Mouse (Mus musculus): ENCODE data around the gene Tgfa.

Gene Tgfa

DNA sequence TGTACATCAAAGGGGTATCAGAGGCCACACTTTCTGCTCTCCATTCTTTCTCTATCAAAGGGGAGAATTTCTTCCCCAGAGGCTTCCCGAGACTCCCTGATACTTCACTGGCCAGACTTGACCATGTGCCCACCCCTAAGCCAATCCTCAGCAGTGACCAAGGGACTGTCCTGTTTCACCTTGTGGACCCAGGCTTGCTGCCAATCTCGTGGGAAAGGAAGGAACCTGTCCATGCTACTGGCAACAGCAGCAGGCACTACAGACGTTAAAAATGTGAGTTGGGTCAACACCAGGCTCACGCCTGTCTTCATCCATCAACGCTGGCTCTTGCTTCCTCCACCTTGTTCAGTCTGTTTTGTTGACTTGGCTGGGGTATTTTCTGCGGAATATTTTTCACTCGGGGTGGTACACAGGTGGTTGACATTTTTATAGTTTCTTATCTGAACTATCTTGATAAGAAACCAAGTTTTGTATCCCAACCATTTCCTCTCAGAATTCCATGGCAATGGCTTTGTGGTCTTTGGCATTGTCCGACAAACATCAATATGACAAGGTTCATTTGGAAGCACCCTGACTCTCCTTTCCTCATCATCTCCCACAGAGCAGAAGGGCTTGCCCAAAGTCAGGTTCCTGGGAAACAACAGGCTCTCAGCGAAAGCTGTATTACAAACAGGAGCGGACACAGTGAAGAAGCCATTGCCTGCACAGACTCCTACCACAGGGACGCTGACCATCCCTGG is 6.1 kb upstream of the Tgfa start:
- DNase-seq (ENCODE audit: low spot score) = no peak

DNA sequence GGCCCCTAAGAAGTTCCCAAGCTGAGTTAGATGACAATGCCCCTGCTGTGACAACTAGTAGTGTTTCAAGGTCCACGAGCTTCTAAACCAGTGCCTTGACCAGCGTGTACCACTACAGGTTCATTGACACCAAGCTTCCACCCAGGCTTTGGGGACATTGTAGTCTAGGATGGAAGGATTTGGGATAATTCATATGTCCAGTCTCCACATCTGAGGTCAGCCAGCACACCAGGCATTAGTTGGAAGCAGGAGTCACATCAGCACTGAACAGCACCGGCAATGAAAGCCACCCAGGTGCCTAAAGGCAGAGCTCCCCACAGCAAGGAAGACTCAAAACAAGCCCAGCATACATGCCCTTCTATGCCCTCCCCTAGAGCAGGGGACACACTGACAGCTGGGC is 4.4 kb upstream of the Tgfa start:
- DNase-seq (ENCODE audit: low spot score) = no peak

DNA sequence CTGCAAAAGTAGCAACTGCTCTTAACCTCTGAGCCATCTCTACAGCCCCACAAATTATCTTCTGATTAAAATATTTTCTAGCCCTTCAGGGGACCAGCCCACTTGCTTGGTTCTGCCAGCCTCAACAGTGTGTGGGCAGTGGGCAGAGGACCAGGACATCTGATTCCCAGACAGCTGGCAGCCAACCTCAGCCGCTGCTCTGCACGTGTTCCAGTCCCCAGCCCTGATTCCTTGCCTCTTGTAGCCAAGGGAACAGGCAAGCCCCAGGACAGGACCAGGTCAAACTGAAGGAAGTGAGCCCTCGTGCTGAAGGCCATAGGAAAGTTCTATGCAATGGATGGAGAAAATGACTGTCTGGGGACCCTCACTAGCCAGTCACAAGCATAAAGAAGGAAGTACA is 2.0 kb upstream of the Tgfa start:
- DNase-seq (ENCODE audit: low spot score) = no peak

DNA sequence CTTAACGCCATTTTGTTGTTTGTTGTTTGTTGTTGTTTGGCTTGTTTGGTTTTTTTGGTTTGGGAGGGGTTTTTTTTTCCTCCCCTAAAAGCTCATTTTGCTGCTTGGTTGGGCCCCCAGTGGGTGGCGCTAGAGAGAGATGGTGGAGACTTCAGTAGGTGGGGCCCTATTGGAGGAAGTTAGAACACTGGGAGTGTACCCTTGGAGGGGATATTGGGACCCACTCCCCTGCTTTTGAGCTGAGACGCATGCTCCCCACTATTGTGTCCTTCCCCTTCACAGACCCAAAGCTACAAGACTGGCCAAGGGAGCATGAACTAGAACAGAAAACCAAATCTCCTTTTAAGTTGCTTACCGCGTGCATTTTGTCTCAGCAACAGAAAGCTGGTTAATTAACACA is 1.1 kb upstream of the Tgfa start:
- peak; percentile 86 for DNase-seq (ENCODE audit: low spot score)

DNA sequence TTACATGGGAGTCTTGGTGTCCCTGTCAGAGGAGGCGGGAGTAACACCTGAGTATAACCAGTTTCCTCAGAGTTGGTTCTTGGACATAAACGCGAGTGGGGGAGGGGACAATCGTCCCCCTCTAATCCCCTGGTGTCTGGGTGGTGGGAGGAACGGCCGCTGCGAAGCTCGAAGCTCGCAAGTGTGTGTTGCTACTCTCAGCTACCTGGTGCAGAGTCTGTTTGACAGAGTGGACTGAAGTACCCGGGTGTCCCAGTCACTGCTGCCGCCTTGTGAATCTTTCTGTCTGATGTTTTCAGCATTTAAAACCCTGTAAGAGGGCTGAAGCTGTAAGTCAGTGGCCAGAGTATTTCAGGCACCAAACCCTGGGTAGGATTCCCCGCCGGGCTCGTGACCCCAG is 1.0 kb downstream of the Tgfa start:
- no peak for DNase-seq (ENCODE audit: low spot score)

DNA sequence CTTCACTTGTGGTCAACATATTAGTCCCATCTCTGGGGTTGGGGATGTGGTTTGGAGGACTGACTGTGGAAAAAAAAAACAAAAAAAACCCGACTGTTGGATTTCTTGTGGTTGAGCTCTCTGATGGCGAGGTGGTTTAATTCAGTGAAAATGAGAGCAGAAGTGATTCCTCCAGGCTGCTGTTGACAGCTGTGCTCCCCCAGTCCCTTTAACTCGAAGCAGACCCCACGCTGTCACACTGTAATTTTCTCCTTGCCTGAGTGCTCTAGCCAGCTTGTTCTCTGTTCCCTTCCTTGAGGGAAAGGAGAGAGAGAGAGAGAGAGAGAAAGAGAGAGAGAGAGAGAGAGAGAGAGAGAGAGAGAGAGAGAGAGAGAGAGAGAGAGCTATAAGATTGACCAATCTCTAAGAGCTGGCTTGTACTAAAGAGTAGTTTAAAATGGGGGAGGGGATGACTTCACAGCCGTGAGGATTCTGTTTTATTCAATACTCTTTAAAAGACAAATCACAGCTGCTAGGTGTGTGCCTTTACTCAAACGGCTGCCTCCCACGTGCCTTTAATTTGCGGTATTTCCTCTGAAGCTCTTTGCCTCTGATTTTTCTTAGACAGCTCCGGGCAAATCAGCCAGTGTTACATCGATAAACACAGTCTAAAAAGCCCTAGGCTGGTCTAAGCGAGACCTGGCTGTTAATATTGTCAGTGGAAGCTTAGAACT is 2.3 kb downstream of the Tgfa start:
- no peak for DNase-seq (ENCODE audit: low spot score)

DNA sequence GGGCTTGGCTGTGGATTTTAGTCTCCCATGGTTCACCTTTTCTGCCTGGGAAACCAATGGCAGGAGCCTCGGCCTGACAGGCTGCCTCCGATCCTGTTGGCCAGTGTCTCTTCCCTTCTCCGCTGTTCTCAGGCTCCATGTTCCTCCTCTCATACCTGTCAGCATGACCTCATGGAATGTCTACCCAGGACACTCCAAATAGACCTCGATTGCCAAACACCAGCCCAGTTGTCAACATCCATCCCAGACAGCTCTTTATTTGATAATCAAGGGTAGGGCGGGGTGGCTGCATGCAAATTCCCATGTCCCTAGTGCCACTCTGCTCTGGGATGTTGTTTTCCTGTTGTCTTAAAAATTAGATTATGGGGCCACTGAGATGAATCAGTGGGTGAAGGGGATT is 5.9 kb downstream of the Tgfa start:
- DNase-seq (ENCODE audit: low spot score) = no peak

DNA sequence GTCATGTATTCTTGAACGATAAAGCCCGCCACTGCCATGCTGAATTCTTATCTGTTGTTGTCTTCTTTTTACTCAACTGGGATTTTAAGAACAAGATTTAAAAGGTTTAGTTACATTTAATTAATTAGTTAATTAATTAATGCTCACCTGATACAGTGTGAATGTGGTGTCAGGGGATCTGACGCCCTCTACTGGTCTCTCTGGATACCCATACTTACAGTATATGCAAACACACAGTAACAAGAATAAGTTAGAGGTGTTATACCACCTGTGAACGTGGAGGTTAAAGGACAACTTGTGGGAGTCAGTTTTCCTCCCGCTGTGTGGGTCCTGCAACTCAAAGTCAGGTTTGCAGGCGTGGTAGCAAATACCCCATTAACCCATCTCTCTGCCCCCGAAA is 8.1 kb downstream of the Tgfa start:
- no peak for DNase-seq (ENCODE audit: low spot score)

DNA sequence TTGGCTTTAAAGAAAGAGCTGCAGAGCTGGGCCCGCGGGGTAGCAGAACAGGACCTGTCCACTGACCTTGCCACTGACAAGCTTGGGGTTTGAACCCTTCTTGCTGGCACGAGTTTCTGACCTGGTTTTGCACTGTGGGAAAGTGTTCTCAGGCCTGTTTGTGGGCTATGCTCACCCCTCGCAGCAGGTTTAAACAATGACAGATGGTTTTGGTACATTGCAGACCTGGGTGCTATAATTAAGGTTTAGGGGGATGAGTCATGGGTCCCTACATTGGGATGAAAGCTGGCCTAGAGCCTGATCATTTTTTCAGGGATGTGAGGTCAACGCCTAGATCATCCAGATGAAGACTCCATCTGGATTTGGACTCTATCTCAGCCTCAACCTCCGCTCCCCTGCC is 11.0 kb downstream of the Tgfa start:
- DNase-seq (ENCODE audit: low spot score) = no peak

DNA sequence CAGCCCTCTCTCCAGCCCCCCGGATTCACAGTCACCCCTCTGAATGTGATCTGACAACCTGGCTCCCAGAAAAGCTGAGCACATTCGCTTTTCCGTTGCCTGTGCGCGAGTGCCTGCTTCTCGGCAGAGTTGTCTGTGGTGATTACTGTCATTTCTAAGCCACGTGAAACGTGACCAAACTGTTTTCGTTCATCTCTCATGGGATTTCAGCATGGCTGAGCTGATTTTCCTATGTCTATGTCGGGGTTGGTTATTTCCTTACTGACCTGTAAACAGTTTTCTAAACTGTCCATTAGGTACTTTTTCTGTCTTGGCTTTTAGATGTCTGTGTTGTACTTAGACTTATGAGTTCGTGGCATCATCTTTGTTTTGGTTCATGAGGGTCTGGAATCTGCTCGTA is 12.0 kb downstream of the Tgfa start:
- DNase-seq (ENCODE audit: low spot score) = no peak

DNA sequence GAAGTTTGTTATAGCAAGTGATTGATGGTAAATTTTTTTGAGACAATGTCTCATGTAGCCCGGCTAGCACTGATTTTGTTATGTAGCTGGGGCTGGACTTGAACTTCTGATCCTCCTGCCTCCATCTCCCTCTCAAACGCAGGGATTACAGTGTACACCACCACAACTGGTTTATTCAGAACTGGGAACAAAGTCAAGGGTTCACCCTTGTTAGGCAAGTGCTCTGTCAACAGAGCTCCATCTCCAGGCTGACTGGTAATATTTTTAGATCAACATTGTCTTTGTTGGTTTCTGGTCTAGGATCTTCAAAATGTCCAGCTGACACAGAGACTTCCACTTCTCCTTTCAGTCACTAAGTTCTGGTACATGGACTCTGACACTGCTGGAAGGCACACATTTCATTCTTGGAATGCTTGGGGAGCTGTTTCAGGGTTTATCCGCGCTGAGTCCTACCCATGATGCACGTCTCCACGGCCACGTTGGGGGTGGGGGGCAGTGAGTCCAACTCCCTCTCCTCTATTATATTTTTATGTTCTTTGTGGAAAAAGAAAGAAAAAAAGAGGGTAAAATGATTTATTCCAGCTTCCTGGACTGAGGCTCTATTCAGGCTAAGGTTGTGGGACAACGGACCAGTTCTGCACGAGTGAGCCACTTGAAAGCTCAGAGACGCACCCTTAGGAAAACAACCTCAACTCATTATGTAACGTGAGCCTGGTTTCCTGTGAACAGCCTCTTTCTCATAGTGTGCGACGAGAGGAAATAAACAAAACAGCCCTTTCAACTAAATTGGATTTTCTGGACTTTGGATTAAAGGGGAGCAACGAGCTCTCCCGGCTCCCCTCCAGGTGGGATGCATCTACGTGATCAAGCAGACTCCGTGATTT is 14.4 kb downstream of the Tgfa start:
- no peak for DNase-seq (ENCODE audit: low spot score)

DNA sequence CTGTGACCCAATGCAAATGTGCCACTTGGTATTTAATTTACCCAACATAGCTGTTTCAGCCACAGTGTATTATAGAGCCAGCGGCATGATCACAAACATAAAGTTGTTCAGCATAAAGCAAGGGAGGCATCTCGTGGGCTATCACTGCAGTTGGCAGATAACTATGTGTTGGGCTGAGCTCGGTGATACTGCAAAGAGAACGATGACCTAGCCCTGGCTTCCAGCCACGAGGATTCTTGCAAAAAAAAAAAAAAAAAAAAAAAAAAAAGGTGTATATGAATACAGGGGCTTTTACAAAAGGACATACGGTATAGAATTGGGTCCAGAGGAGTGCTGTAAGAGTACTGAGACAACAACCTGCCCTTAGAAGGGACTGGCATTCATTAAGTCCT is 15.0 kb downstream of the Tgfa start:
- DNase-seq (ENCODE audit: low spot score) = no peak

DNA sequence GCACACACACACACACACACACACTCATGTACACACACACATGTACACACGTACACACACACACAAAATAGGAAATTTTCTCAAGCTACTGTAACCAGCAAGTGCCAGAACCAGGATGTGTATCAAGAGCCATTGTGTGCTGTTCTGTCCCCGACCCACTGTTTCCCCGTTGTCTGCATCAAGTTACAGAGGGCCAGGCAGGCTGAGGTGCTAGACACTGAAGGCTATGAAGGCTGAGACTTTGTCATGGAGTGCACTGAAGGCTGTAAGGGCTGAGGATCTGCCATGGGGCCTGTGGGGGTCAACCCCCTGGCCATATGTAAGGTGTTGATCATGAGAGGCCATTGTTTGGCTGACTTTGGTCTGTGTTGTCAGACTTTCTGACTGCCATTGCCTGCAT is 15.6 kb downstream of the Tgfa start:
- DNase-seq (ENCODE audit: low spot score) = no peak

DNA sequence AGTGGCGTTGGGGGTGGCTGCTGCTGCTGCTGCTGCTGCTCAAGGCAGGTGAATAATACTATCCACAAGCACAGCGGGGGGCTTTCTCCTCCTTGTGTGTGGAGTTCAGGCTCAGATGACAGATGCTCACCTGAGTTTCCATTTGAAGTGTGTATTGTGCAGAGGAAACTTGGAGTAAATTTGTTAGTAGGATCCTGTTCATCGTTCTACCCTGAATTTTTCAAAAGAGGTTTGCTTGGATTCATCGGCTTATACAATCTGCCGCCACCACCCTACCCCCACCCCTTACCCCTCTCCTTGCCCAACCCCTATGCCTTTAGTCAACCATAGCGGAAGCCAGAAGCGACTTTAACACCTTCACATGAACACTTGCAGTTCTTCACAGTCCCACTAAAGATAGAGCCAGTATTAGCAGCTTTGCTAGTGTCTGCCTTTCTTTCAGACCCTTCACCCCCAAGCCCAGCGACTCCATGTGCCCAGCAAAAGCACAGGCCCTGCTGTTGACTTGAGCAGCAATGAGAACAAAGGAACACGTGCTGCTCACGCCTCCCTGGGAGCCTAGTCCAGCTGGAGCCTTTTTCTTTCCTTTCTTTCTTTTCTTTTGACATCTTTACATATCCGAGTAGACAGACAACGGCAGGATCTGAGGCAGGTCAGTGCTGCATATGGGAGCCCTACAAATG is 16.2 kb downstream of the Tgfa start:
- no peak for DNase-seq (ENCODE audit: low spot score)

DNA sequence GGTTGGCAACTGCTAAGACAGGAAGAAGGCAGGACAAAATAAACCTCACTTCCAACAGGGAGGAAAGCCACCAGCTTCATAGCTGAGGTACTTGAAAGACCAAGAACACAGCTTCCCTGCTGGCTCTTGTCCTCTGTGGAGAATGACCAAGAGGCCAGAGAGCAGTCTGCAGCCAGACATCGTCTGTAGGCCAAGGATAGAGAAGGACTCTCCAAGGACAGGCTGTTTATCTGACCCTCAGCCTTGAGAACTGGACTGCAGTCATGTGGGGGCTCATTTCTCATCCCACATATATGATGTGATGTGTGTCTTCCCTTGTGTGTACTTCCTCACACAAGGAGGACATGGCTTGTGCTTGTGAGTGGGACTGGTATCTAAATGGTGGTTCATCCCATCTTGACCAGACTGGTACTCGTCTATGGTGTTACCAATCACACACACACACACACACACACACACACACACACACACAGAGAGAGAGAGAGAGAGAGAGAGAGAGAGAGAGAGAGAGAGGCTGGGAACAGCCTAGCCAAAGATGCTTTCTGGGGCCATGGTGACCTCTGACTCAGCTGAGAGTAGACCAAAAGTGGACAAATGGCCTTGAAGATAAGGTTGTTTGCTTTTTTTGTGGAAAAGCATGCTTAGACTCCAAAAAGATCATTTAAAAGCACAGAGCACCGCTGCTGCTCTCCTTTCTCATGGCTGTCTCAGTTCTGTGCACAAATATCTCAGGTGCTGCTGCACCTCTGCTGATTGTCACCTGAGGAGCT is 18.0 kb downstream of the Tgfa start:
- DNase-seq (ENCODE audit: low spot score) = no peak

DNA sequence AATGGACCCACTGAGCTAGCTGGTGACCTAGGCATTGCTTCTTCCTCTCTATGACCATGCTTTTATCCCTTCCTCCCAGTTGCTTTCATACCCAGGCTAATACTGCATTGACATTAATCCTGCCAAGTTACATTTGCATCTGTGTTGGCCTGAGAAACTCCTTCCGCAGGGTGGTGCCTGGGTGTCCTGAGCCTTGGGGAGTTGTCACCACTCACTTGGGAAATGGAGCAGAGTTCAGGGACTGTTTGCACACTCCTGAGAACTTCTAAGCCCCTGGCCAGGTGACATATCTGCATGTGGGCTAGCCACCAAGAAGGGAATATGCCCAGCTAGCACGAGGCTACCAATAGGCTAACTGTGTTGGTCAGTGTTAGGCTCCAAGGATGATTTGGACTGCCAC is 23.0 kb downstream of the Tgfa start:
- no peak for DNase-seq (ENCODE audit: low spot score)

DNA sequence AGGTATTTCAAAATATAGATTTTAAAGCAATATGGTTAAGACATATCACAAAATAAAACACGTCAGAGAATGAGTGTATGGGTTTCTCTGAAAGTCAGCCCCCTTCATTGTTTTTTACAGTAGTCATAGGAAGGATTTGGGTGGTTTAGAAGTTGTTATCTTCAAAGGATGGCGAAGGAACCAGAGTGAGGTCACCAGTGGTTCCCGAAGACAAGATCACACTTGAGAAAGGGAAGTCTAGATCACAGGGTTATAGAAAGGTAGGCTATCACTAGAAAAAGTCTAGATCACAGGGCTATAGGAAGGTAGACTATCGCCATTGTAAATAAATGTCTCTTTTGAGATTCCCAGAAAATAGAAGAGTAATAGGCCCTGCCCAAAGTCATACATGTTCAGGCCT is 23.7 kb downstream of the Tgfa start:
- no peak for DNase-seq (ENCODE audit: low spot score)

DNA sequence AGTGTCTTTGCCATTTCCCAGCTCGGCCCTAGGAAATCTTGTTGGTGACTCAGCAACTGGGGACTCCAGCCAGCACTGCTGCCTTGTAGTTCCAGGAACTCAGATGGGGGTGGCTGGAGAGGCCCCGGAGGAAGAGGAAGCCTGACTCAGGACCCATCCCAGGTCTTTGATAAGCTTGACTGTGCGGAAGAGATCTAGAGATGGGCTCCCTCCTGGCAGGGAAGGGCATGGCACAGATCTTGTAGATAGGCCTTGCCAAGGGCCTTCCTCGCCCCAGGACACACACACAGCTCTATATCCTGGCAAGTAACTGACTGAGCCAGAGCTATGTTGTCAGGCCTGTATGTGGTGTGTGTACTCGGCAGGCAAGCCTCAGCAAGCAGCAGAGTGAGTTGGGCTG is 24.5 kb downstream of the Tgfa start:
- DNase-seq (ENCODE audit: low spot score) = no peak

DNA sequence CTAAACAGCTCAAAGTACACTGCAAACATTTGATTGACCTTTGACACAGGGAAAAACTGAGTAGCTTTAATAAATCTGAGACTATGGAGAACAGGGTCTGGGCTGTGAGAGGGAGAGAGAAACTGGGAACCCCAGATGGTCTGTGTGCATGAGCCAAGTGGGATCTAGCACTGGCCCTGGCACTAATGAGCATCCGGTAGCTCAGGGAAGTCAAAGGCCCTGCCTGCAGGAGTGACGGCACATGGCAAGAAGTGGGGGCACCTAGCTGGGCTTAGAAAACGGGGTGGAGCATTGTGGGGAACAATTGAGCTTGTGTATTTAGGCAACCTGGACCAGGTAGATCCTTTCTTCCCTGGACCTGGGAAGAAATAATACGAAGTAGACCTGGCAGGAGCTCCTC is 25.1 kb downstream of the Tgfa start:
- no peak for DNase-seq (ENCODE audit: low spot score)

DNA sequence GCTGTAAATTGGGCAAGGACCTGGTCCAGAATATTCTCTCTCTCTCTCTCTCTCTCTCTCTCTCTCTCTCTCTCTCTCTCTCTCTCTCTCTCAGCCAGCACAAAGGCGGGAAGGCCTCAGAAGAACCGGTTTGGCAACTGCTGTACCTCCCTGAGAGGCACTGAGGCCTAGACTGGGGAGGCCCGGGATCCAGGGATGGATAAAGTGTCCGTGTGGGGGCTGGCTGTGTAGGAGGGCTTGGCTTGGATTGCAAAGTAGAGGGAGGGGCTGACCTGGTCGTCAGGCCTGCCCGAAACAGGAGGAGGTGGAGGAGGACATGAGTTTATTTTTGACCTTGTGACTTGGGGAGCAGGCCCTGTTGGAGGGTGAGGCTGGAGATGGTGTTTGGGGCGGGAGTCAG is 27.4 kb downstream of the Tgfa start:
- peak; percentile 59 for DNase-seq (ENCODE audit: low spot score)

DNA sequence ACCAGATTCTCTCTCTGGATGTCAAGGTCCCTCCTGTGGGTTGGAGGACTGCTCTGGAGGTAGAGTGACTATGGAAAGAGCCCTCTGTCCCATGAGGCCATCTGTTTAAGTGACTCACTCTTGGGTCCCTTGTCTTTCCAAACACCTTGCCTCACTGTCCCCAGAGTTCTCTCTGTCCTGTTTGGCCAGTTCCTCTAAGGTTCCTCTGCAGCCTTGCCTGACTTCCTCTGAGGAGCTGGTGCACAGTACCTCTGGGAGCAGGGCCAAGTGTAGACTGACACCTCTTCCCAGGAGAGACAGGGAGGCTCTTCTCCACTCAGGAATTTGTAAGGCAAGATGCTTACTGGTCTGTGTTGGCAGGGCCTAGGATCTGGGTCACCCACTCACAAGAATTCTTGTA is 30.6 kb downstream of the Tgfa start:
- no peak for DNase-seq (ENCODE audit: low spot score)

DNA sequence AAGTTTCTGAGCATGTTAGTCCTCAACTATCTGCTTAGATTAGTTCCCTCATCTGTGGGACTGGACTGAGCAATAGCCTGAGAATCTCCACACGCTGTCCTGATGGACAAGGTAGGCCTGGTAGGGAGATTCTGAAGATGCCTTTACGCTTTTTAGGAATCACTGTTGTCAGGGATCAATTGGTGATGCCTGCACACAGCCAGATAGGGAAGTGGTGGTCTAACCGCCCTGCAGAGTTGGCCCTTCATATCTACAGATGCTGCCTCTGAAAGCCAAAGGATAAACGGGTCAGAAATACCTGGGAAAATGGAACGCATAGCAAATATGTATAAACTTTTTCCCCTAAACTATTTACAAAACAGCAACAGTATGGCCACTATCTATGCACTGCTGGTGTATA is 37.3 kb downstream of the Tgfa start:
- DNase-seq (ENCODE audit: low spot score) = no peak

Data from testis, postnatal 10 days (tissue).